Mouse (Mus musculus): ENCODE results near the gene Tbc1d19. TPM values are rescaled to one million over a fixed set of nuclear protein-coding genes. Genes with fewer than 3 reads are reported as not detected.
A peak's percentile ranks its signal among the peaks of the same experiment; 100 is the strongest.

The Tbc1d19 gene
- 28.2 and 29.4 TPM in 2 replicates for polyA plus RNA-seq (2012; rRNA removed)

DNA sequence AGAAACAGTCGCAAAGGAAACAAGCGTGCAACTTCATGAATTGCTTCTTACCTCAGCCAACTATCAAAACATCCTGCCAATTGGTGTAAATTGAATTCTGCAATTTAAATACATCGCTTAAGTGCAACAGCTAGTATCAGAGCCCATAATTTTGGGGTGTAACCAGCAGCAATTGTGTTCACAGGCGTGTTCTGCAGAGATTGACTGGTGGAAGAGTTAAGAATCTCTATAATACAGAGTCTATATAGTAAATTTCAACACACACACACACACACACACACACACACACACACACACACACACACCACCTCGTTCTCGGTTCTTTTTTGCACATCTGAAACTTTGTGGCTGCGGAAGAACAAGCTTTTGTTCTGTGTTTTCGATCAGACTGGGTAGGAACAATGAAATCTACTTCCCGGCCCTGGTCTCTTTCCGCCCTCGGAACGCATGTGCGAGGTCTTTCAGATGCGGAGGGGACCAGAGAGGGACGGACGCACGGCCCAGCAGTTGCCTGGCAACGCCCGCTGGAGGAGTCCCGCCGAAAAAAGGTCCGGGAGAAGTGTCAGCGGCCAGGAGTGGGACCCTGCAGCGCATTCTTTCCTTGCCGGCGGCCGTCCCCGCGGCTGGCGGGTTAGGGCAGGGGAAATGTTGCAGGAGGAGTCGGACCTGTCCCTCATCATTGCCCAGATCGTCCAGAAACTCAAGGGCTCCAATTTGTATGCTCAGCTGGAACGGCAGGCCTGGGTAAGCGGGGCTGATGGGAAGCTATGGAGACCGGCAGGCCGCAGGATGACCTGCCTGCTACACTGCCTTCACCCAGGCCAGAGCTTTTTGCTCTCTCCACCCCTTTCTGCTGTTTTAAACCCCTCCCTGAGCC is at the start of gene Tbc1d19:
Gene Tbc1d19 (plus strand): TSS at position 492 of the 877 bp plus-strand sequence.
- DNase-seq (ENCODE audit: low spot score), result peak; percentile 62

DNA sequence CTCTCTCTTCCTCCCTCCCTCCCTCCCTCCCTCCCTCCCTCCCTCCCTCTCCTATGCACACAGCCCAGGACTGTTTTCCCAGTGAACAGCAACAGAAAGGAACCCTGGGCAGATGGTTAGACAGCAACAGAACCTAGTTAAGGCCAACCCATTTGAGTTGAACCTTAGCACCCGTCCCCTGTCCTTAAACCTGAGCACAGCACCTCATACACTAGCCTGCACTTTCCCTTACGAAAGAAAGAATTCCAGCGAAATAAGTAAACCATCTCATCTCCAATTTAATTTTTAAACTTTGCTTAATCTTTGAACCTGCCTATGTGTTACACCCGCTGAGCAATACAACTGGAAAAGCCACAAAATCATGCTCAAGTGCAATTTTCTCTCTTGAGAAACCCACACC is 49.5 kb upstream of the Tbc1d19 start:
- no peak for DNase-seq (ENCODE audit: low spot score)

DNA sequence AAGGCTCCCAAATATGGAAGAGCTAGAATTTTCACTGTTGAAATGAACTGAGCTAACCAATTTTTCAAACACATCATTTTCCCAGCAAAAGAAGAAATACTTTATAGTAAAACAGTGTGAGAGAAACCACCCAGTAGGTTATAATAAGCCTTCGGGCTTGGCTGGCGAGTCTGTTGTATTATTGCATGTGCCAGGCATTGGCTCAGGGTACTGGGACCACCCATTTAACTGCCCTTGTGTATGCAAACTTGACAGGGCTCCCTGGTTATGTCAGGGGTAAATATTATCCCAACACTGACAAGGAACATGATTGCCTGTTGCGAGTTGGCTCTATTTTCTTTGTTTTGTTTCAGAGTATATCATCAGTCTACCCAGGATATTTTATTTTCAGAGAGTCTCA is 48.5 kb upstream of the Tbc1d19 start:
- no peak for DNase-seq (ENCODE audit: low spot score)

DNA sequence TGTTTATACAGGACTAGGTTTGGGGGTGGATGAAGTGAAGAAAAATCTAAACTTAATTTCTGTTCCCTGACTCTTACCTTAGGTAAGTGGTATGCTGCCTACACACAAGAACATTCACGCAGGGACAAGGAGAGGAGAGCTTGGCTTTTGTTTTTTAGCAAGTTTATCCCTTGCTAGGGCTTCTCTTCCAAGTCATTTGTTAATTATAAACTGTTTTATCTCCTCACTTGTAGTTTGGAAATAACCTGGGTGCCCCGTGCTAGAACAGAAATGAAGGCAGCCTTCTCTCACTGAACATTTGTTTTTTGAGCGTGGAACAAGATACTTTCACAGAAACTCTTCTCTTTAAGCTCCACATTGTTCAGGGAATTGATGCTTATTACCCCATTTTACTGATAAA is 48.1 kb upstream of the Tbc1d19 start:
- no peak for DNase-seq (ENCODE audit: low spot score)

DNA sequence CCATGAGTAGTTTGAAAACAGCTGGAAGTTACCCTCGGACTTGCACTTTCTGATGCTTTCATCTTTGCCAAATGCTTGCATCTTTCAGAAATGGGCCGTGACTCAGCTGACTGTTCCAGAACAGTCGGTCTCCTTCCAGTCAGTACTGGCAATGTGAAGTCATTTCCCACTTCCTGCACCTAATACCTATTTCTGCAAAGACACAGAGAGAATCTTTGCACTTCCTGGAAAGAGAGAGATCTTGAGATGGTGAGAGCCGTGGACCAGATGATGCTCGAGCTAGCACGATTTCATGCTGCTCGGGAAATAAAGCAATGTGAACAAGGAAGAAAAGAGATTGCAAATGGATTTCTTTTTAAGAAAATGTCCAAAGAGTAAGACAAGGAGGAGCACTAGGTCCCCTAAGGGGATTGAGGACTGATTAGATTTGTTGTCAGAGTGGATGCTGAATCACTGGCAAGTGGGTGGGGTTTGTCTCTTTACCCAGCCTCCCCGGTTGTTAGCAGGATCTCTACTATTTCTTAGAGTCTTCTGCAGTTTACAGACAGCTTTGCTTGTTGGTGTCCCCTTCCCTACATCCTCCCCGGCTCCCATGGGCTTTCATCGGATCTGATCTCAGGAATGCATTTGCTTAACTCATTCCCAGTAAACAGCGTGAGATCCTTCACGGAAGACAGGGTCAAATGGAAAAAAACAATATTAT is 24.4 kb upstream of the Tbc1d19 start:
- no peak for DNase-seq (ENCODE audit: low spot score)

DNA sequence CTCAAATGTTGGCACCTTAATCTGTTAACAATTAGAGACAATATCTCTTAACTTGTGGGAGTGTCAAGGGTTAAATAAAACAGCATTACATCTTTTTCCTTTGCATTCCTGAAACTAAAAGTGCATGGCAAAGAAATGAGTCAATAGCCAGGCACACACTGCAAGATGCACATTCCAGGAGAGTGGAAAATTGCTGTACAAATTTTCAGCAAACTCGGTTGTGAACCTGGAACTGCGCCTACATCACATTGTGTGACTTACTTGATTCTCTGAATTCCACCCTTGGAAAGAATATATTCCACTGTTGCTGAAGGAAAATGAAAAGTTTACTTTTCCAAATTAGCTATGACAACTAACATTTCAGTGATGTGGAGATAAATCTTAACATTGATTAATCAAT is 8.0 kb upstream of the Tbc1d19 start:
- no peak for DNase-seq (ENCODE audit: low spot score)

DNA sequence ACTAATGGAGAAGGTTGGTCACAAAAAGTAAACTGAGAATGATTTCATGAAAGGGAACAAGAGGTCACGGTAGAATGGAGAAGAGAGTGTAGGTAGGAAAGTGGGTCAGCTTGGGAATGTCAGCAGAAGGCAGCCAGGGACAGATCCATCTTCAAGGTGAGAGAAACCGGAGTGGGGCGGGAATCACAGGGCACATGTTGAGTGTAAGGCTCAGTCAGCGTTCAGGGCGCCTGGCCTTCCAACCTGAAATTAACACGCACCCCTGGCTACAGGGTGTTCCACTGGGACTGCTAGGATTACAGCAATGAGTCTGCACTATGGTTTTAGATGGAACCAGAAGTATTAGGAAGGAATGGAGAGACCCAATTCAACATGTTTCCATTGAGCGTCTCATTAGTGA is 10.3 kb downstream of the Tbc1d19 start:
- DNase-seq (ENCODE audit: low spot score), result no peak

DNA sequence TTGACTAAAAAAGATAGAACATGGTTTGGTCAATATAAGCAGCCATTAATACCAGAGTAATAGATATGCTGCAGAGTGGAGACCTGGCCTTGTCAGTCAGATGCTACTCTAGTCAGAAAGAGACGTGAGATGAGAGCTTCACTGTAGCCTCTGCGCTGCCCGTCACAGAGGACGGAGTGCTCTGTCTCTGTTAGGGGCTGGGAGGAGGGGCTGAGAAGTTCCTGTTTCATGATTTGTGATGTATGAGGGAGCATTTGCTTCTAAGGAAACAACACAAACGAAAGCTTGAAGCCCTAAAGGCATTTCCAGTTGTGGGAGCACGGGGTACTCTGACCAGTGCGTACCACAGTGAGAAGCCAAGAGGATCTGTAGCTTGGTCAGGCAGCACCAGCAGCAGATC is 16.5 kb downstream of the Tbc1d19 start:
- no peak for DNase-seq (ENCODE audit: low spot score)

DNA sequence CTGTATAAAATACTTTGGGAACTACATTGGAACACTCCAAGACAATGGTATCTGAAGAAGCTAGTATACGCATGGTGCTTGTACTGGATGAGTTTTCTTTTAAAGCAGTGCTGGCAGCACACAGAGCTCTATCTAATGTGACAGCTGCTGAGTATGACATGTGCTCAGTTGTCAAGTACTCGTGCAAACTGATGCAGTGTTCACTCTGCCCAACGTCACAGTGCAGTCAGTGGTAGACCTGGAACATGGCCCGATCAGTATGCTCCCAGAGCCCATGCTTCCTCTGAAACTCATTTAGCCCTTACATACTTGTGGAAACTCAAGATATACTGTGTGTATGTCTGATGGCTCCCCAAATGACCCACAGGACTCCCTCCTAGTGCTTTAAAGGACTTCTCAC is 25.1 kb downstream of the Tbc1d19 start:
- DNase-seq (ENCODE audit: low spot score), result no peak

DNA sequence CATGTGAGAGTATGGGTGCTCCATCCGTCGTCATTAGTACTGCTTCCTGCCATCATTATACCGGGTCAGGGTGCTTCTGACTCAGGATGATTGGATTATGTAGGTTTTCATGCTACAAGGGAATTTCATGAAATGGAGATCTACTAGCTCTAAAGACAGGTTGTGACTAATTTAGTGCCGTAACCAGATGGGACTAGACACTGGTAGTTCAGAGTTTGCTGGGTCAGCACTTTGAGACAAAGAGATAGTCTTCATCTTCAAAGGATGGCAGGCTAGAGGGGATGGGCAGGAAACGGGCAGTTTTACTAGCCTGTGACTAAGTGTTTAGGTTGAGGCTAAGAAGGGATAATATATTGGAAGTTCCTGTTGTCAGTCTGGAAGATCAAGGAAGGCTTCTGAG is 31.9 kb downstream of the Tbc1d19 start:
- no peak for DNase-seq (ENCODE audit: low spot score)

DNA sequence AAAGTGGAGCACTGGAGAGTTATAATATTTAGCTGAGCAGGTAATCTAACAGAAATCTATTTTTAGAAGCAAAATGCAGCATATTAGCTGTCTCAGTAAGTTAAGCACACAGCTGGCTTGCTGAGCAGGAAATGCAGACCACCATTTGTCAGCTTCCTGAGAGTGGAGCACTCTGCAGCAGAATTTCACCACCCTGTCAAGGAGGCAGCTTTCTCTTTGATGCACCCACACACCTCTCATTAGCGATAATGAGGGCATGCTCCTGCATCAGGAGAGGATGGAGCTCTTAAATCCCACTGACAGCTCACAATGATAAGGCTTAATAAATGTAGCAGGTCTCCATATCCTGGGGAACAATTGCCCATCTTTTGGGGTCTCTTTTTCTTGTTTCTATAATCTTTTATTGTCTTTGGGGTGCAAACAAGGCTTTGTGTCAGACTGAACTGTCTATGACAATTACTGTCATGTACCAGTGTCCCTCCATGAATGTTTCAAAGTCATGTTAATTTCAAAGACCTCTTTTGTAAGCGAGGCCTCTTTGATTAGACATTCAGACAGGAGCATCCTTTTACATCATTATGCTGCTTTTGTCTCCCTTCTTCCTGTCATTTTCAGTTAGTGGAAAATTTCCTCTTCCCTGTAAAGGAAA is 39.0 kb downstream of the Tbc1d19 start:
- no peak for DNase-seq (ENCODE audit: low spot score)

DNA sequence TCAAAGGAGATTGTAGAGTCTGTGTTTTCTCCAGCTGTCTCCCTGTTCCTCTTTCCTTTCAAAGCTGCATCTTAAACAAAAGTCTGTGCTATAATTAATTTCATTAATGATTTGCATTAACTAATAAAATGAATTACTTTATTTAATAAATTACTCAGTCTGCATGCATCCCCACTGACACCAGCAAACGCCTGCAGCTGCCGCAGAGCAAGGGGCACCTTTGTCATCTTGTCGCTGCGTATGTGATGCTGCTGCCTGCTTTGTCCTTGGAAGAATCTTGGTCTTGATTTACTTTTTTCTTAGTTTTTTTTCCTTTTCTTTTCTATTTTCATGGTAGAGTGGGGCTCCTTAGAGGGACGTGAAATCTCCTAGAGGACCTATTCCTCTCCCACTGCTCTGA is 43.2 kb downstream of the Tbc1d19 start:
- no peak for DNase-seq (ENCODE audit: low spot score)

DNA sequence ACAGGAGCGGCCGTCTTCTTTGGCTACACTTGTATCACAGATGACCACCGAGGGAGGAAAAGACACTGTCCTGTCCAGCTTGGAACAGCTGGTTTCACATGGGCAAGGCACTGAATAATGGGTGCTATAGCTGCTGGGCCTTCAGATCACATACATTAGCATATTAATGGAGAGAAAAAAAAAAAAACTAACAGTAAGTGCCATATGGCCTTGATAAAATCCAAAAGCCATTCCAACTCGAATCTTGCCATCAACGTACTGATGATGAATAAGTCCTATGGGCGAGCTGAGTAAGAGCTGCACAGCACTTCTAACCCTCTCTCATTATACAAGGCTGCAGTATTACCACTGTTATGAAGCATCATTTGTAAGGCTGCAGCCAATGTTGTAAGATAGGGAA is 45.2 kb downstream of the Tbc1d19 start:
- no peak for DNase-seq (ENCODE audit: low spot score)

DNA sequence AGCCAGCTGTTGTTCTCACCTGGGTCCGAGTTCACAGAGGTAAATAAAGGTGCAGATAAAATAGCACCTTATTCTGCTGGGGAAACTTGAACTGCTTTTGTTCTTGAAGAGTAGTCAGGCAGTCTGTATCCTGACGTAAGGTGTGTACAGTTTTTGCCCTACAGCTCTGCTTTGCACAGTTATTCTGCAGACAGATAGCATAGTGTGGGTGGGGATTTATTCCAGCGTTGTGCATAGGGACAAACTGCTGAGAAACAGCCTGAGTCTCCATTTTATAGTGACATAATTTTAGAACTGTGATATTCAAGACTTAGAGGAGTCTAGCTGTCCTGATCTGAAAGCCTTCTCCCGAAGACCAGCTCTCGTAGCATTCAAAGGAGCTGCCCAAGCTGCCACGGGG is 46.6 kb downstream of the Tbc1d19 start:
- no peak for DNase-seq (ENCODE audit: low spot score)

DNA sequence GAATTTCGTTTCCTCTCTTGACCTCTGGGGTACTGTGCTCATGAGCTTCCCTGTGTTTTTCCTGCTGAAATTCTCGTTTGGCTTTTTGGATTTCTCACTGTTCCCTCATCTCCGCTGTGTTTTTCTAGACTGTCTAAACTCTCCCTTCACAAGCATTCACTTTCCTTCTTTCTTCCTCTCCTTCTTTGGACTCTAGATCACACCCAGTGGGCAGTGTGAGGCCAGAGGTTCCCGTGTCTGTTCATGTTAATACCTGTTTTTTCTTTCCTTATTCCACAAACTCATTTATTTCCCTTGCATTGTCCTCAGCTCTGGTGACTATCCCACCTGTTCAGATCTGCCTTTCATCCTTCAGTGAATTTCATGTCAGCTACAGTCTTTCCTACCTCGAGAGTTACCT is 55.7 kb downstream of the Tbc1d19 start:
- DNase-seq (ENCODE audit: low spot score), result no peak

DNA sequence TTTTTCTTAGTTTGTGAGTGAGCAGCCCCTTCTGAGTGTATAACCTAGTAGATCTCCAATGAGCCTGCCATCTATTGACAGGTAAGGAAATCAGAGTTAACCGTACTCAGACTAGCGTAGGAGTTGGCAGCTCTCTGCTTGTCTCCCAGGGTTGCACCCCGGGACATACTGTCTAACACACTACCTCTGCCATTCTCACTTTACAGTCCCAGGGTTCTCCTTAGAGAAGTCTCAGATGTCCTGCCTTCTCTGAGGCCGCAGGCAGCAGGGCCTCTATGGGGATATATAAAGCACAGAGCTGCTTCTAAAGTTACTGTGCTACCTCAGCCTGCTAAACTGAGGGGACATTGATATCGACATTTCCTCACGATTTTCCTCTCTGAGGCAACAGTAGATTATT is 56.6 kb downstream of the Tbc1d19 start:
- DNase-seq (ENCODE audit: low spot score), result no peak

DNA sequence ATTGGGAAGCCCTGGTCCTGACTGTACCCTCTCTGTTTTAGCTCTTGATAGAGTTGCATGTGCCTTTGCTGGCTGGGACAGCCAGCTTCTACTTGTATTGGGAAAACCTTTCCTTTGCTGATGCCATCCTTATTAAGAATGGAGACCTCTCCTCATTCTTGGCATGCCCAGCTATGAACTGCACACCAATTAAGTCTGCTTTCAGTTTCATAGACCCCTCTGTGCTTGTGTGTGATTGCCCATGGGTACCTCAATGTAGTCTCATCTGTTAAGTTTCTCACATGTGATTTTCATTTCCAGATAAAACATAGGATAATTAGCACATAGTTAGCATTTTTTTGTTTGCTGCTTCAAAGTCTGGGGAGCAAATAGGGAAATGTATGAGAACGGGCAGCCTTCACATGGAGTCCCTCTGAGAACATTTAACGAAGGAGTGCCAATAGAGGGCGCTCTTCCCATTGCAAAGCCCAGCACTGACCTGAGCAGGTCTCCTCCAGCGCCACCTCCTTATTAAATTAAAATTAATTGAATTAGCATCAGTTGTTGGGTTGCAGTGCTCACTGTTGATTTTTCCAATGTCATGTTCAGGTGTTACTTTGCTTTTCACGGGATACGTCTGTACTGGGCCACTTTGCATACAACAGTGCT is 62.4 kb downstream of the Tbc1d19 start:
- DNase-seq (ENCODE audit: low spot score), result peak; percentile 23

DNA sequence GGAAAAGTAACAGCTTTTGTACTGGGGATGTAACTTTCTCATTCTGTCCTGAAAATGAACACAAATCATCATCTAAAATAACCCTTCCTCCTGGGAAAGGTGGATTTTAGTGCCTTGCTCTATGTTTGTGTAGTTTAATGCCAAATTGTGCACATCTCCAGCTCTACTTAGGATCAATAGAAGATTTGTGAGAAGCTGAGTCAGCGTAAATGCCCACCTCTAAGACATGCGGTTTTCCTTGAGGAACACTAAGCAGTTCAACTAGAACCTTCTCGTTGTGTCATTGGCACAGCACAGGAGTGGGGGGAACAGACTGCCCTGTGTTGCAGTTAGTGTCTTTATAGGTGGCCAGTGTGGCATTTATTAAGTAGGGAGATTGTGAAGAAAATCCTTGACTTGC is 65.6 kb downstream of the Tbc1d19 start:
- no peak for DNase-seq (ENCODE audit: low spot score)

DNA sequence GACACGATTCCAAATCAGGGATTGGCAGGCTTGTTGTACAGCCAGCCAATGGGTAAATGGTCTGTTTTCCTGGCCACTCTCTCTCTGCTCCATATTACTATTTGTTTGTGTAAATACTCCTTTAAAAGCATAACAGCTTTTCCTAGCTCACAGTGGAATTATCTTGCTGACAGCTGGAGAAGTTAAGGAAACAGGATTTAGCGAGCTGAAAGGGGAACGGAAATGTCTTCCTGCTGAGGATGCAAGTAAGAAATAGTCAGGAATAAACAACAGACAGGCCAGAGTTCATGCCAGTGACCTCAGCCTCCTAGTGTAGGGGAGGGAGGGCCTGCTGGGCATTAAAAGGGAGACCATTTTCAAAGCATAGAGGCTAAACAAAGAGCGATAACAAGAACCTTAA is 71.3 kb downstream of the Tbc1d19 start:
- DNase-seq (ENCODE audit: low spot score), result no peak

DNA sequence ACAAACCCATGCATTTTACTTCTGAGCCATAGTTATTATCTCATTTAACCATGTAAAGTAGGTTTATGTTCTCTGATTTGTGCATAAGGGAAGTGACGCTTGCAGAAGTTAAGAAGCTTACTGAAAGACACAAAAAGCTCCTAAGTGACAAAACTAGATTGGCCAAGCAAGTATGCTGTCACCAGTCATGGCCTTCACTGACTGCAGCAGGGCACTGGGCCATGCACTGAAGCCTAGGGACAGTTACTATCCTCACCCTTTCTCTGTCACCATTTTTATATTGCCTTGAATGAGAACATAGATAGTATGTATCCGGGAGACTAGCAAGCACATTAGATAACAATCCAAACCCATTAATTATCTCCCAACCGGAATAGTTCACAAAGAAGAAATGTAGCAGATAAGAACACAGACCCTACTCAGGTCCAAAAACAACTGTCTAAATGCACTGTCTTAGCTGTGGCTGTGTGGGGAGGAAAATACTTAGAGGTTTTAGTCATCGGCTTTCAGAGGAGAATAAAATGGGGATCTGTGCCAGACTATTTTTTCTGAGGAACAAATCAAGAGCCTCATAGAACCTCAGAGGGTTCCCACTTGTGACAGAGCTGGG is 72.1 kb downstream of the Tbc1d19 start:
- no peak for DNase-seq (ENCODE audit: low spot score)

DNA sequence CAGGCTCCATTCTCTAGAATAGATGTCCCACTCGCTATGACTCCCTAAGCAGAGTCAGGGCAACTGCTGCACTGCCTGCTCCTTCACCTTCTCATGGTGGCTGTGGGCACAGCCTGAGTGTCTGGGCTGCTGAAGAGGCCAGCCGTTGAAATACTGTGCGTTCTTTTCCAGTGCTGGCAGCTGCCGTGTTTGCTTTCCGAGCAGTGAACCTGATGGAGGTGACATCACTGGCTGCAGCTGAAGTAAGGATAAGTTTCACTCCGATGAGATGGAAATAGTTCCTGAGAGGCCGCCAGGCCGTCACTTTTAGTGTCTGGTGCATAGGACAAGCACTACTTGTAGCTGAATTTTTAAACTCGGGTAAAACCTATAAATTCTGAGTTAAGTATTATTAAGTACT is 92.0 kb downstream of the Tbc1d19 start:
- no peak for DNase-seq (ENCODE audit: low spot score)

DNA sequence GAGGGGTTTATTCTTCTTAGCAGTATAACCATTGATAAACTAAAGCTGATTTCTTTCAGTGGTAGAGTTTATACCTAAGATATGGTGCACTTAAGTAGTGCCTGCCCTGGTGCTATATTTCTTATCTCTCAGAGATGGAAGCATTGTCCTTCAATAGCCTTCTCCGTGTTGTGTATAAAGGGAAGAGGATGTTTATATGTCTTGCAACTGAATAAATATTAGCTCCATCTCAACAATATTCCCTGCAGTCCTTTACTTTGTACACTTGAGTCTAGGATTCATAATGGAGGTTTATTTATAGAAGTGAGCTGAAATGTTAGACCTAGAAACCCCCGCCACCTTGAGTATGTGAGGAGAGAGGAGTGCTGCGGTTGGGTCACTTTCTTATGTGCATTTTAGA is 93.4 kb downstream of the Tbc1d19 start:
- DNase-seq (ENCODE audit: low spot score), result no peak

All from urinary bladder, adult 2 months (tissue).